Mouse (Mus musculus) B cell, adult 2 months (primary cell): ENCODE results near the gene Ralgds.
"Not testable (repeated sequence)": the region's sequence is repeated elsewhere in the genome, so short reads cannot be mapped to it uniquely, and the experiment has no call there.

Experiments used
- DNase-seq, 2 experiments: peaks; one replicate each; pipeline ENCODE4 v3.0.0; 2022

Ralgds gene

DNA sequence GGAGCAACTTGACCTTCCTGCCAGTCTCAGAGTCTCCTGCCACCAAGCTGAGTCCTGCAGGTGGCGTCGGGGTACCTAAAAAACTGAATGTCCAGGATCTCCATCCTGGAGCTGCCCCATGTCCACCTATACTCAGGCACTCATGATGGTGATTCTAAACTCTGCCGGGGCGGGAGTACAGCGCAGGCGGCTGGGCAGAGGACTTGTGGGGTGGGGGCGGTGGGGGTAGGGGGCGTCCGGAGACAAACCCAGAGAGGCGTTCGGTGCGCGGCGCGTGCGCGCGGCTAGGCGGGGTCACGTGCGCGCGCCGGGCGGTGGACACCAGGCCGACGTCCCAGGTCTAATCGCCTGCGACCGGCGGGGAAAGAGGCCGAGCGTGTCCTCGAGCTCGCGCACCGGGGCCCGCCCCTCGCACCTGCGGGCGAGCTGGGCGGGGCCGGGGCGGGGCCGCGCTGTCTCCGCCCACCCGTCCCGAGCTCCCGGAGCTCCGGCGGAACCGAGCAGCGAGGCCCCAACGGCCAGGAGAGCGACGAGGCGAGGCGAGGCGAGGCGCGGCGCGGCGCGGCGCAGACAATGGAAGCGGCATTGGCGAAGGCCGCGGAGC lies at the start of gene Ralgds:
Ralgds (plus strand) TSS at position 328 of the 604 bp plus-strand sequence.
- DNase-seq = peak; percentile 70 to 75

DNA sequence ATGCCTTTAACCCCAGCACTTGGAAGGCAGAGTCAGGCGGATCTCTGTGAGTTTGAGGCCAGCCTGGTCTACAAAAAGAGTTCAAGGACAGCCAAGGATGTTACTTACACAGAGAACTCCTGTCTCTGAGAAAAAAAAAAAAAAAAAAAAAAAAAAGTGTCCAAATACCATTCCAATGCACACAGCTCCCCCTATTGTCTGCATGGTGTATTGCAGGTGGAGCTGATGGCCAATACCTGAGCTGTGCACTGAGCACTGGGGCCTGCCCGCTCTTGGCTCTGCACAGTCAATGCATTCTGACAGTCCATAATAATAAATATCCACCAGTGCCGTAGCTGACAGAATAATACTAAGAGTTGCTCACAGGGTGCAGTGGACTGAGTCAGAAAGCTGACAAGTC lies 49.0 kb upstream of the Ralgds start:
- DNase-seq = peak; percentile 81

DNA sequence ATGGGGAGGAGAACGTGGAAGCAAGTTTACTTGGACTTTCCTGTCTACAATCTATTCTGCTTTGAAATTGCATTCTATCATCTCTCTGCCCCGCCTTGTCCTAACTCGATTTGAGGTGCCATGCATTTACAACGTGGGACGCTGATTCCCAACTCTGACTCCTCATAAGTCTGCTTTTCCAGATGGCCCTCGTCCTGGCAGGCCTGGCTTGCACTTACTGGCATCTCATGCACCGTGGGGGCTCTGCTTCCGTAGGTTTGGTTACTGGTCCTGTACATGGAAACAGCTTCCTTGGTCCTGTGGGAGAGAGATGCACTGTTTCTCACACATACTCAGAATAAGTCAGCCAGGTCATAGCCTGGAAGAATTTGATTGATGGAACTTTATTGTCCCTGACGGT lies 48.0 kb upstream of the Ralgds start:
- DNase-seq = no peak

- peak; percentile 59 to 66 for DNase-seq
Observed at GRCm38 (mm10) chr2:28465836-28466518, 46.9 kb upstream of the Ralgds start, which contains the start of gene 1700007K13Rik. Gene 1700007K13Rik, minus strand, starts transcription at chr2:28466332.

DNA sequence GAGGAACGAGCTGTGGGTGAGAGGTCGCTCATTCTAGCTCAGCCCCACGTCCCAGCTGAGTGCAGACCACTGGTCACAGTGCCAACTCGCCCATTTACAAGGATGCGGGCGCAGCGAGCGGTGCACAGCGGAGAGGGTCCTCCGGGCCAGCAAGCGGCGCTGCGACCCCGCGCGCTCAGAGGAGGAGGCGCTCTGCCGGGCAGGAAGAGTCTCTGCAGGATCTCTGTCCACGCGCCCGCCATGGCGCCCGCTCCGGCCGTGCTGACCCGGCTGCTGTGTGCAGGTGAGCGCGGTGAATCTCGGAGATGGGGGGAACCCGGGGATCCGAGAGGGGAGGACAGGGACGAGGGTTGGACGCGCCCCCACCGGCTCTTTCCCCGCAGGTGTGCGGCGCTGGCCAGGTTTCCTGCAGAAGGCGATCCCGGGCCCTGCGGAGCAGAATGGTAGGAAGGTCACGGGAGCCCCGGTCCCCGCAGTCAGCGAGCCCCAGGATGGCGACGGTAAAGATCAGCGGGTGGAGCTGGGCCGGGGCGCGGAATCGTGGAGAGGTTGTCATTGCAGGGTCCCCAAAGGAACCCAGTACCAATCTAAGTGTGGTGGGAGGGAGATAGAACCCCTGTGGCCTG lies 45.0 kb upstream of the Ralgds start, which contains the start of gene Mrps2:
Mrps2 (plus strand) TSS at position 207 of the 626 bp plus-strand sequence.
- DNase-seq = peak; percentile 90 to 92

- no peak for DNase-seq
Observed at GRCm38 (mm10) chr2:28468486-28469225, 44.3 kb upstream of the Ralgds start.

GRCm38 (mm10) chr2:28469461-28469860 lies 43.5 kb upstream of the Ralgds start:
- DNase-seq = no peak

DNA sequence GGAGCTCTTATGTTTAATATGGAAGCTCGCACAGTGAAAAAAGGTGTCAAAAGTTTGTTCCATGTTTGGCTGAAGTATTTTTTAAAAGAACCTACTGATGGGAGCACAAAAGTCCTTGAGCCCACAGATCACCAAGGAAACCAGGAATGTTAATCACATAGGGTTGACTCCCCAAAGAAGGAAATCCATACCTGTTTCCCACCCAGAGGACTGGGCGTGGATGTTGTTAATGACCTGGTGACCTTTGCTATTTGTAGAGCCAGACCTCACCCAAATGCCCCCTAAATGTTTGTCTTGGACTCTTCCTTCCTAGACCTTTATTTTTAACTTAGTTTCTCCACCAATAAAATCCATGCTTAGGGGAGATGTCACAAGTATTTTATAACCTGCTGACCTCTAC lies 42.3 kb upstream of the Ralgds start:
- DNase-seq = no peak

DNA sequence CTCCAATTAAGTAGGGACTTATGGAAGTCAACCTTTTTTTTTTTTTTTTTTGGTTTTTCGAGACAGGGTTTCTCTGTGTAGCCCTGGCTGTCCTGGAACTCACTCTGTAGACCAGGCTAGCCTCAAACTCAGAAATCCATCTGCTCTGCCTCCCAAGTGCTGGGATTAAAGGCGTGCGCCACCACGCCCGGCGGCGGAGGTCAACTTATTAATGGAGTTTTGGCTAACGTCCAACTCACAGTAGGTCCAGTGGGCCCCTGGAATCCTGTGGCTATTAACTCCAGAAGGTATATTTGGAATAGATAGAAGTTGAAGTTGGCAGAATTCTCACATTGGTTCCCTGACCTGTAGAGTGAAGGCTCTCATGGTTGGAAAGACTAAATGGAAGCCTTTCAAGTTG lies 40.9 kb upstream of the Ralgds start:
- DNase-seq = not testable (repeated sequence)

GRCm38 (mm10) chr2:28477993-28478392 lies 34.9 kb upstream of the Ralgds start:
- DNase-seq = not testable (repeated sequence)

- DNase-seq = no peak
Observed at GRCm38 (mm10) chr2:28479208-28480204, 33.4 kb upstream of the Ralgds start.

DNA sequence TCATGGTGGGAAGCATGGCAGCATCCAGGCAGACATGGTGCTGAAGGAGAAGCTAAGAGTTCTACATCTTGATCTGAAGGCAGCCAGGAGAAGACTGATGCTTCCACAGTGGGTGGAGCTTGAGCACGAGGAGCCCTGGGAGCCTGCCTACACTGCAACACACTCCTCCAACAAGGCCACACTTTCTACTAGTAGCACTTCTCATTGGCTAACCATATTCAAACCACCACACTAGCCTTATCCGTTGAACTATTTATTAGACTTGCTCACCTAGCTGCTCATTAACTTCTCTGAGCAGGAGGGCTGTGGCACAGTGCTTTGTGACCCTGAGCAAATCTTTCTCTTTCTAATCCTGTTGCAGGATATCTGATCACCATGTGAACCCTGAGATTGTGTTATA lies 29.1 kb upstream of the Ralgds start:
- DNase-seq = no peak

DNA sequence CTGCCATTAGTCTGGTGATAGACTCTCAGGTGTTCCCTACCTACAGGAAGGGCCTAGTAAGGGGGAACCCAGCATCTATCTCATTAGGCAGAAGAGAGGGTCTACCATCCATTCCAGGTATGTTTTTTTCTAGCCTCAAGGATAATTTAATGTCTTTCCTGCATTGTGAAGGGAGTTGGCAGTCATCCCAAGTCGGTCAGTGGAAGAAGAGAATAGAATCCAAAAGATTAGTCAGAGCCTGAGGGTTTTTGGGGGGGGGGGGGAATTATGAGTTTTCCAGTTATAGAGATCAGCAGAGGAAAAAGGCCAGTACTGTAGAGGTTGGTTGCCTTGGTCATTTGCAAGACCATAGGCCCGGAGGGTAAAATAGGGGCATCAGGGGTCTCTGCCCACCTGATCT lies 18.4 kb upstream of the Ralgds start:
- no peak for DNase-seq

- peak; percentile 54 to 68 for DNase-seq
Observed at GRCm38 (mm10) chr2:28495207-28495756, 17.6 kb upstream of the Ralgds start.

DNA sequence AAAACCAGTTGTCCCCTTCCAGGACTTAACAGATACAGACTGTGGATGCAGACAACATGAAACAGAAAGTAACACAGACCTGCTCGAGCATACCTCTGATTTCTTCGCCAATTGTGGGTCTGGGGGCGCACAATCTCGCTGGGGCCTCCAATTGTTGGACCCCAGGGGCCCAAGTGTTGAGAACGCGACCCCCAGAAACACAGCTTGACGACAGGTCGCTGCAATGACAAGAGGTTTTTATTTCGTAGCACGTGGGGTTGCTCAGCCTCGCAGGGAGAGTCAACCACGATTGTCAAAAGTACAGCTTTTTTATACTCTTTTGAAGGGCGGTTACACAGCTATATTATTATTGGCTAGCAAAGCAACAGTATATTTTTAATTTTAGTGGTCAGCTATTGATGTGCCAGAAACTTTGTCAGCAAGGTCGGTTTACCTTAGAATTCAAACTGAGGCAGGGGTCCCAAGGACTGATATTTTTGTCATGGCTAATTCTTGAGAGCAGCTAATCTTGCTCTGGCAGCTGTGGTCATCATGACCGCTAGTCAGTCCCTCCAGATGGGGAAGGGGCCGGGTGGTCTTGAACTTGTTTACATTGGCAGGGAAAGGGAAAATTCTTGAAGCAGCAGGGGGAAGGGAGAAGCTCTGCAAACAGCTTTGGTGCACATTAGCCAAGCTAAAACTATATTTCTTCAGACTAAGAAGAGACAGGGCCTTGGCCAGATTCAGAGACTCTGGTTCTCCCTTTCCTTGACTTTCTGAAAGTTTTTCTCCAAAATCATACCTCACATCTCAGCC lies 16.9 kb upstream of the Ralgds start:
- DNase-seq = peak in 1 of 2 experiments; percentile 0

DNA sequence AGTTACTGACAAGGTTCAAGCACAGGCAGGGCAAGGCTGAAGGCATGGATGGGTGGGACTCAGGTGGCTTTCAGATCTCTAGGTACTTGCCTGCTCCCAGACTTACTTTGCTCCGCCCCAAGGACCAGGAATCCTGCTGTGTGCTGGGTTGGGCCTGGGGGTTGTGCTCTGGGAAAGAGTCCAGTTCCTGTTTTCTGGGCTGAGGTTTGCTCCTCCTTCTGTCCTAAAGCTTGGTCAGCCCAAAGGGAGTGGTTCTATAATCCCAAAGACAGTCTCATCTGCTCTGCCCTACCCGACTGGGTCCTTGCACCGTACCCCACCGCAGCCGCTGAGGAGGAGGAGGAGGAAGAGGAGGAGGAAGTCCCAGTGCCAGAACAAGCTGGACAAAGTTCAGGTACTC lies 16.3 kb upstream of the Ralgds start, which contains the start of gene Gbgt1:
Gbgt1 (plus strand) TSS at position 221 of the 400 bp plus-strand sequence.
- DNase-seq = peak in 1 of 2 experiments; percentile 0

GRCm38 (mm10) chr2:28497561-28497960 lies 15.4 kb upstream of the Ralgds start:
- peak in 1 of 2 experiments; percentile 0 for DNase-seq

GRCm38 (mm10) chr2:28498431-28498830 lies 14.5 kb upstream of the Ralgds start:
- DNase-seq = peak; percentile 0

DNA sequence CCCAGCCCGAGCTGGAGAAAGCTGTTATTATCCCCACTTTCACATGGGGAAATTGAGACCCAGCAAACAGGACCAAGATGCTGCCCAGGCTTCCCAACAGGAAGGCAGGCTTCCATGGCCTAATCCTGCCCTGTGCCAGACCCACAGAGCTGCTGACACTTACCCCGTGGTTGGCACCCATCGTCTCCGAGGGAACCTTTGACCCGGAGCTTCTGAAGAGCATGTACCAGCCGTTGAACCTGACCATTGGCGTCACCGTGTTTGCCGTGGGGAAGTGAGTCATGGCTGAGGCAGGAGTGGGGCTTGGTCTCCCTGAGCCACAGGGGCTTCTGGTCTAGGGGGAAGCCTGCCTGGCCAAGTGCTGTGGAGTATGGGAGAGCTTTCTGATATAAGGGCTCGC lies 9.9 kb upstream of the Ralgds start:
- DNase-seq = peak in 1 of 2 experiments; percentile 0

GRCm38 (mm10) chr2:28504676-28505075 lies 8.2 kb upstream of the Ralgds start:
- peak in 1 of 2 experiments; percentile 0 for DNase-seq

DNA sequence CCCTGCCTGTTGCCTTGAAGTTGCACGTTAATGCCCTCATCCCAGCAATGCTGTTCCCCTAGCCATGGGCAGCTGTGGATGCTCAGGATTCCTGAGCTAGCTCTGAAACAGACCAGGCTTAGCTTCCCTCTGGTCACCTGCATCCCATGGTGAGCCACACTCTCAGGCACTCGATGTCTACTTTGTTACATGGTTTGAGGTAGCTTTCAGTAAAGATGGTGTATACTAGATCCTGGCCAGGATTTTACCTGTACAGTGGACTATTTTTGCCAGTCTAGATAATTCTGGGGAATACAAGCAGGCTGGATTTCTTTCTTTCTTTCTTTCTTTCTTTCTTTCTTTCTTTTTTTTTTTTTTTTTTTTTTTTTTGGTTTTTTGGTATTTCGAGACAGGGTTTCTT lies 7.1 kb upstream of the Ralgds start, which contains the start of gene Gm10134:
Gm10134 (plus strand) TSS at position 301 of the 400 bp plus-strand sequence.
- DNase-seq = no peak
